ENCODE assay signal across 8 mouse cellular contexts in genomic region chr10:99524273-99525212, GRCm38 (mm10).
DNase-seq lines count a peak whose midpoint lies in the region; ATAC-seq lines count a peak whose summit lies in the region.

No protein-coding gene starts in this region.

- intact Hi-C loops in gastrocnemius, postnatal 36 days (cut with DNase I), result no loop called here

- WGBS in forebrain, embryonic 16.5 days, result 38% methylated on average over 20 of the region's 20 CpGs
- WGBS in hindbrain, embryonic 16.5 days, result 41% methylated on average over 20 of the region's 20 CpGs
- 32% methylated on average over 20 of the region's 20 CpGs for WGBS in limb, embryonic 15.5 days

- no peak overlapping the region for H3K4me3 ChIP-seq in forebrain, embryonic 16.5 days (replicated peaks; ENCODE audit: low read length)
- no peak overlapping the region for H3K4me3 ChIP-seq in hindbrain, embryonic 16.5 days (ENCODE audit: low read length)
- H3K4me3 ChIP-seq in limb, embryonic 15.5 days, result no peak overlapping the region

- H3K4me1 ChIP-seq in forebrain, embryonic 16.5 days (replicated peaks; ENCODE audit: control insufficient read depth, insufficient read depth, low read length), result peaks cover 9% of the 10 kb centered on the region
- peaks cover 4% of the 10 kb centered on the region for H3K4me1 ChIP-seq in hindbrain, embryonic 16.5 days (ENCODE audit: control insufficient read depth, insufficient read depth, low read depth, low read length)
- H3K4me1 ChIP-seq in limb, embryonic 15.5 days, result peaks cover 11% of the 10 kb centered on the region

- H3K9me3 ChIP-seq in forebrain, embryonic 16.5 days (ENCODE audit: control insufficient read depth, low read length), result no peaks in the 10 kb centered on the region
- no peaks in the 10 kb centered on the region for H3K9me3 ChIP-seq in hindbrain, embryonic 16.5 days (ENCODE audit: control insufficient read depth, low read length)
- no peaks in the 10 kb centered on the region for H3K9me3 ChIP-seq in limb, embryonic 15.5 days

- peak; percentile 61 for ATAC-seq in forebrain, embryonic 16.5 days
- peak; percentile 70 for ATAC-seq in hindbrain, embryonic 16.5 days
- peak; percentile 40; the same call in 1 of the 2 replicates for ATAC-seq in limb, embryonic 15.5 days (ENCODE audit: insufficient number of reproducible peaks, low FRiP score, low TSS enrichment, low read depth)
- no peak for ATAC-seq in megakaryocyte progenitor cell, adult 5-6 weeks (replicated peaks; ENCODE audit: poor library complexity)

- H3K36me3 ChIP-seq in forebrain, embryonic 16.5 days (ENCODE audit: control insufficient read depth, insufficient read depth), result no peaks in the 10 kb centered on the region
- H3K36me3 ChIP-seq in hindbrain, embryonic 16.5 days (ENCODE audit: control insufficient read depth, insufficient read depth, low read length), result no peaks in the 10 kb centered on the region
- H3K36me3 ChIP-seq in limb, embryonic 15.5 days, result no peaks in the 10 kb centered on the region

- no peak overlapping the region for H3K4me2 ChIP-seq in forebrain, embryonic 16.5 days (ENCODE audit: low read length)
- H3K4me2 ChIP-seq in hindbrain, embryonic 16.5 days (ENCODE audit: low read length), result peak overlapping the region; percentile 25; the same call in 1 of the 2 replicates
- peak overlapping the region; percentile 20 for H3K4me2 ChIP-seq in limb, embryonic 15.5 days

- peak; percentile 53 for DNase-seq in kidney, postnatal 10 days
- DNase-seq in kidney, adult 18-20 months, result no peak
- peak; percentile 18 for DNase-seq in ovary, postnatal 36 days (ENCODE audit: low spot score)
- DNase-seq in gastrocnemius, postnatal 36 days, result no peak

- no peaks in the 10 kb centered on the region for H3K27me3 ChIP-seq in forebrain, embryonic 16.5 days (replicated peaks; ENCODE audit: control insufficient read depth, insufficient read depth, low read length)
- H3K27me3 ChIP-seq in hindbrain, embryonic 16.5 days (replicated peaks; ENCODE audit: control insufficient read depth, insufficient read depth, low read length), result no peaks in the 10 kb centered on the region
- no peaks in the 10 kb centered on the region for H3K27me3 ChIP-seq in limb, embryonic 15.5 days

- H3K9ac ChIP-seq in forebrain, embryonic 16.5 days (replicated peaks; ENCODE audit: low read depth, low read length), result no peak overlapping the region
- H3K9ac ChIP-seq in hindbrain, embryonic 16.5 days (ENCODE audit: low read depth, low read length), result no peak overlapping the region
- no peak overlapping the region for H3K9ac ChIP-seq in limb, embryonic 15.5 days

- H3K27ac ChIP-seq in forebrain, embryonic 16.5 days (ENCODE audit: low read length), result no peak overlapping the region
- no peak overlapping the region for H3K27ac ChIP-seq in hindbrain, embryonic 16.5 days (ENCODE audit: low read depth, low read length)
- peak overlapping the region; percentile 48; the same call in 1 of the 2 replicates for H3K27ac ChIP-seq in limb, embryonic 15.5 days

Comparison
In these comparisons a context has a peak if more than half of its experiments do, and no peak if none do; other contexts are left out.
1. DNase-seq: peak in kidney, postnatal 10 days (single experiment) and ovary, postnatal 36 days (single experiment); none in kidney, adult 18-20 months (single experiment) and gastrocnemius, postnatal 36 days (0 of 2).